Mouse (Mus musculus) G1E (cell line): ENCODE measurements at regions not wholly inside any gene's neighbourhood (a gene's known extent, or its start where the extent isn't known, plus 50 kb on each side); places are given as distances from the start of the nearest gene placed in this dataset.

Source experiments
- ATAC-seq: 2 replicates; pipeline ENCODE4 v1.8.0; 2016; ENCODE audit warnings: mild to moderate bottlenecking; ENCODE audit not compliant: insufficient number of reproducible peaks, poor library complexity, low FRiP score, severe bottlenecking; ENCODE audit errors: extremely low read depth
- DNase-seq: peaks from one replicate; pipeline ENCODE4 v3.0.0; 2012; ENCODE audit warnings: low spot score
- H3K27me3 ChIP-seq: 2 replicates; pipeline ENCODE4 v1.6.1; 2012; ENCODE audit warnings: mild to moderate bottlenecking, low read length, inconsistent platforms; ENCODE audit not compliant: insufficient read depth
- H3K36me3 ChIP-seq: replicated peaks from 2 replicates; pipeline ENCODE3; 2012; ENCODE audit warnings: mild to moderate bottlenecking, inconsistent platforms
- H3K4me1 ChIP-seq: 2 replicates; pipeline ENCODE4 v1.6.1; 2012; ENCODE audit warnings: low read depth, low read length, inconsistent platforms, mixed read lengths; ENCODE audit not compliant: insufficient read depth
- H3K4me3 ChIP-seq: 2 replicates; pipeline ENCODE4 v1.5.1; 2012; ENCODE audit warnings: low read depth, mild to moderate bottlenecking, inconsistent platforms, low read length, moderate library complexity, mixed read lengths
- H3K9me3 ChIP-seq: replicated peaks from 2 replicates; pipeline ENCODE4 v1.6.1; 2012; ENCODE audit warnings: inconsistent platforms
- CTCF ChIP-seq: IDR thresholded peaks from 2 replicates; pipeline ENCODE4 v1.5.1; 2012; ENCODE audit warnings: low read depth, low read length, inconsistent platforms, mixed read lengths
- GATA1 ChIP-seq: IDR thresholded peaks from 2 replicates; pipeline ENCODE4 v1.6.1; 2012; ENCODE audit warnings: borderline replicate concordance, low read length, inconsistent platforms, mixed read lengths
- GATA2 ChIP-seq: IDR thresholded peaks from 2 replicates; pipeline ENCODE4 v1.6.1; 2012; ENCODE audit warnings: low read depth, low read length, inconsistent platforms, borderline replicate concordance
- POLR2AphosphoS5 ChIP-seq: IDR thresholded peaks from 2 replicates; pipeline ENCODE4 v1.6.1; 2012; ENCODE audit warnings: low read depth, low read length, inconsistent platforms; ENCODE audit not compliant: insufficient replicate concordance
- TAL1 ChIP-seq: conservative IDR thresholded peaks from 2 replicates; pipeline ENCODE4 v1.6.1; 2012; ENCODE audit warnings: low read depth, low read length, inconsistent platforms, mixed read lengths

DNA sequence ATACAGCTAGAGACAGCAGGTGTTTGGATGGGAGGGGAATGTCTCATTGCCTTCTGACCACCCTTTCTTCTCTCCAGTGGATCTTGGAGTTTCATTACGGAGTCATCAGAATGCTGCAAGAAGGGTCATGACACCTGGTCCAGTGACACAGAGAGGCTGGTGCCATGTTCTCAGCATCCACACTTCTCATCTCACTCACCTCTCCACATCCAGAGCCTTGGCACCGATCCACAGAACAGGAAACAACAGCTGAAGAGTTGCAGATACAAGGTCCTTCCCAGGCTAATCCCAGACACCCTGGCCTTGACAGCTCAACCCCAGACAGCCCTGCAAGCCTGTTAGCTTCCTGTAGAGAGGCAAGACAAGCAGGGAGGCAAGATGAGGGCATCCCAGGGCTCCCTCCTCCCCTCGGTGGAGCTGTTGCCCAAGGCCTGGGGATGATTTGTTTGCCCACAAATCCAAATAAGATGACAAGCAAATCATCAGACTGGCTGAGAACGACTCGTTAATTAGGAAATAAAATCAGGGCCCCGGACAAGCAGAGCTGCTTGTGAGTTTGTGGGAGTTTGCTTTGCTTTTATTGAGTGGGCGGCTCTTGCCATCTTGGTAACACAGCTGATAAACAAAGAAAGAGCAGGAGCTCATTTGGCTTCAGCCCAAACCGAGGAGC, 274.4 kb downstream of the Cbln1 start:
- H3K36me3 ChIP-seq = no peaks in the 10 kb centered on the region
- peaks cover 80% of the 10 kb centered on the region for H3K9me3 ChIP-seq
- DNase-seq = no peak
- no peak for ATAC-seq
- TF ChIP-seq POLR2AphosphoS5 = no peak
- TF ChIP-seq GATA2 = no peak
- TF ChIP-seq TAL1 = no peak
- TF ChIP-seq CTCF = no peak
- TF ChIP-seq GATA1 = no peak
- H3K4me3 ChIP-seq = no peak overlapping the region
- H3K27me3 ChIP-seq = no peaks in the 10 kb centered on the region
- no peaks in the 10 kb centered on the region for H3K4me1 ChIP-seq

DNA sequence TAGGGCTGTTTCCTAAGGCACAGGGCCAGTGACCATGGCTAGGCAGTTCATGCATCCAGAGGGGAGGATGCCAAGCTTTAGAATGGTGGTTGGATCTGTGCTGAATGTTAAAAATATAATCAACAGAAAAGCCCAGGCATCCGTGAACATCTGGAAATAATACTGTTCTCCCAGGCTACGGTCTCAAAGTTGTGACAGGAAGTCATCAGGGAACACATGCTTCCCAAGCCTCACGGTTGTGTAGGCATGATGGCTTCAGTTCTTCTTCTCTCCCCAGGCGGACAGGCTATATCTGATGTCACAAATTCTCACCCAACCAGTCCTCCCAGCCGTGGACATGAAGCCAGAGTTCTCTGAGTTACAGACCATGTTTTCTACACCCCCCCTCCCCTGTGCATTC, 275.4 kb downstream of the Cbln1 start:
- H3K36me3 ChIP-seq = no peaks in the 10 kb centered on the region
- H3K27me3 ChIP-seq = no peaks in the 10 kb centered on the region
- ATAC-seq = no peak
- DNase-seq = no peak
- H3K4me1 ChIP-seq = no peaks in the 10 kb centered on the region
- TF ChIP-seq GATA2 = no peak
- no peak for TF ChIP-seq TAL1
- no peak for TF ChIP-seq GATA1
- TF ChIP-seq CTCF = no peak
- no peak for TF ChIP-seq POLR2AphosphoS5
- no peak overlapping the region for H3K4me3 ChIP-seq
- peaks cover 84% of the 10 kb centered on the region for H3K9me3 ChIP-seq

DNA sequence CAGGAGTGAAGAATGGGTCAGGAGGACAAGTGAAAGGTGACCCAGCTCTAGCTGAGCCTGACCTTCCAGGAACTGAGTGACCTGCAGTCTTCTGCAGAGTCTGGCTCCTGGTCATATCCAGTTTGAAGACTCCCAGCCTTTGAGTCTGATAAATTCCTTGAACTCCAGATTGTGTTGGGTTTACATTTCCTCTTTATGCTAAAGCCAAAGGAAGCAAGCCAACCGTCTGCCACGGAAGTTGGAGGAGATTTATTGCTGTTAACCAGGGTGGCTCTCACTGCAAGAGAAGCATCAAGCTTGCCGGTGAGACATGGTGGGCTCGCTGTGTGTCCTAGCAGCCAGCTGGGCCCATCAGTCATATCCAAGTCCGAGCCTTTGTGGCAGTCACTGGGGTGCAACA, 276.4 kb downstream of the Cbln1 start:
- TF ChIP-seq GATA1 = no peak
- TF ChIP-seq GATA2 = no peak
- no peak for TF ChIP-seq POLR2AphosphoS5
- no peak for TF ChIP-seq TAL1
- no peak for TF ChIP-seq CTCF
- no peaks in the 10 kb centered on the region for H3K27me3 ChIP-seq
- DNase-seq (no peak), ATAC-seq (no peak)
- no peaks in the 10 kb centered on the region for H3K36me3 ChIP-seq
- H3K9me3 ChIP-seq = peaks cover 87% of the 10 kb centered on the region
- H3K4me3 ChIP-seq = no peak overlapping the region
- no peaks in the 10 kb centered on the region for H3K4me1 ChIP-seq

DNA sequence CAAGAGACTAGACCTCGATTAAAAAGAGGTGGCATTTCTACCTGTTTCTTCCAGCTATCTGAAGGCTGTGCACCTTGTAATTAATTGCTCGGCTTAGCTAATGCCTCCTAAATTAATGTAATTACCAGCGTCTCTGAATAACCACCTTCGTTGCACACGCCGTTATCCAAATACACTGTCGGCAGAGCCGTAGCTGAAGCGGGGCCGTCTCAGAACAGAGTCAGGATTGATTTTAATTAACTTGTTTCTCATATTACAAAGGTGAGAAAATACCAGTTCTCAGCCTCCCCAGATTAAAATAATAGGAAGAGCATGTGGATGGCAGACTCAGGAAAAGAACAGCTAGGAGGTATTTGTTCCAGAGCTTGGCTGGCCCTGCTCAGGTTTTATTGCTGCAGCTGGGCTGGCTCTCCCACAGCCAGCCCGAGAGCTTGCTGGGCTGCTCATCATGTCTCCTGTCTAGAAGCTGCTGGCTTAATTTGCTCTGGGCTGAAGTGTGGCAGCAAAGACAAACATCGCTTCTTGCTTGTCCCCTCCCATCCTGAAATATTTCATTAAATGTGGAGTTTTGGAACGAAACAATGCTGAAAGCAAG, 282.5 kb downstream of the Cbln1 start:
- Histone ChIP-seq H3K4me3 (no peak overlapping the region), H3K36me3 (no peaks in the 10 kb centered on the region), H3K4me1 (no peaks in the 10 kb centered on the region), H3K9me3 (peaks cover 76% of the 10 kb centered on the region), H3K27me3 (no peaks in the 10 kb centered on the region)
- no peak for TF ChIP-seq POLR2AphosphoS5
- no peak for TF ChIP-seq GATA1
- no peak for TF ChIP-seq CTCF
- no peak for TF ChIP-seq TAL1
- no peak for TF ChIP-seq GATA2
- ATAC-seq (no peak), DNase-seq (no peak)

DNA sequence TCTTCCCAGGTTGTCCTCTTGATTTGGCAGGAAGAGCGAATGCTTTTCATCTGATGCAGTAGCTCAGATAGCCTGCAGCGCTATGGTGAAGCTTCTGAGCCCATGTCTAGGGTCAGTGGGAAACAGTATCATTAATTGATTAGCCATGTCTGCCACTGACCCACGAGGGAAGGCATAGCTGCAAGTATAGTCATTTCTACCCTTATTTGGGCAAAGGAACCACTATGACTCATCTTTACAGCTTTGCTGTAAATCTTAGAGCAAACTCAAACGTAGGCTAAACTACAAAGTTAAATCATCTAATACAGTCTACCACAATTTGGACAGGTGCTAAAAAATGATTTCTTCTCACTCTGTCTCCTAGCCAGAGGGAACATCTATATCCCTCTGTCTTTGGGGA, 289.5 kb downstream of the Cbln1 start:
- no peak for ATAC-seq

DNA sequence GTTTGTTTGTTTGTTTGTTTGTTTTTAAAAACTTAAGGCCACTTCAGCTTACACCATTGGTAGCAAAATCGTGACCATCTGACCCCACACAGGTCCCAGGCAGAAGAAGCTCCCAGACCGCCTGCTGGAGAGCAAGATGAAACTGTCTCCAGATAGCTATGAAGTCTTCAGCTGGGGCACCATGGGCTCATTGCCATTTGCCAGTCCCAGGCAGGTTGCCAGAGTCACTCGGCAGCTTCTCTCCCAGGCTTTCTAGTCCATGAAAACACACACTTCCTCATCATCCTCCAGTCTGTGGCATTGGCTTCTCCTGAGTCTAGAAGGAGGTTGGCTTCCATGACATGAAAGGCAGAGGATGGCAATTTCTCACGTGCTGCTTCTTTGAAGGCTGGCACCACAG, 293.5 kb upstream of the N4bp1 start:
- Histone ChIP-seq H3K4me3 (no peak overlapping the region), H3K36me3 (no peaks in the 10 kb centered on the region), H3K4me1 (no peaks in the 10 kb centered on the region), H3K27me3 (no peaks in the 10 kb centered on the region), H3K9me3 (peaks cover 54% of the 10 kb centered on the region)
- no peak for TF ChIP-seq CTCF
- TF ChIP-seq POLR2AphosphoS5 = no peak
- TF ChIP-seq GATA1 = no peak
- TF ChIP-seq GATA2 = no peak
- no peak for TF ChIP-seq TAL1
- no peak for ATAC-seq
- no peak for DNase-seq

More for the DNA sequence above, 289.5 kb downstream of the Cbln1 start:
- TF ChIP-seq GATA2 (no peak), GATA1 (no peak), CTCF (no peak), POLR2AphosphoS5 (no peak), TAL1 (no peak)
- DNase-seq = no peak
- H3K4me3 ChIP-seq = no peak overlapping the region
- H3K4me1 ChIP-seq = no peaks in the 10 kb centered on the region
- no peaks in the 10 kb centered on the region for H3K27me3 ChIP-seq
- H3K9me3 ChIP-seq = peaks cover 70% of the 10 kb centered on the region
- H3K36me3 ChIP-seq = no peaks in the 10 kb centered on the region
